Mouse (Mus musculus) spleen, embryonic (tissue): ENCODE data around the gene Vmn1r7.
"Not testable (repeated sequence)": the region's sequence is repeated elsewhere in the genome, so short reads cannot be mapped to it uniquely, and the experiment has no call there.

Source experiments
- CTCF ChIA-PET: fragments of 350-600 bp; sonication (Branson Sonifier 250); formaldehyde crosslinking; loops from one replicate; lab custom pipeline; 2022; lab: Charles Lee

The Vmn1r7 gene

GRCm38 (mm10) chr6:57025224-57025623, at the start of gene Vmn1r7:
TSS of gene Vmn1r7 (minus strand) at chr6:57025324.
- CTCF ChIA-PET, result not testable (repeated sequence)

- CTCF ChIA-PET, result no interaction called here
Measured at GRCm38 (mm10) chr6:57066487-57066886, 41.4 kb upstream of the Vmn1r7 start, which contains the start of gene Vmn1r9. TSS of gene Vmn1r9 (plus strand) at chr6:57066787.

- CTCF ChIA-PET, result no interaction called here
Measured at GRCm38 (mm10) chr6:57063730-57064129, 38.6 kb upstream of the Vmn1r7 start.

DNA sequence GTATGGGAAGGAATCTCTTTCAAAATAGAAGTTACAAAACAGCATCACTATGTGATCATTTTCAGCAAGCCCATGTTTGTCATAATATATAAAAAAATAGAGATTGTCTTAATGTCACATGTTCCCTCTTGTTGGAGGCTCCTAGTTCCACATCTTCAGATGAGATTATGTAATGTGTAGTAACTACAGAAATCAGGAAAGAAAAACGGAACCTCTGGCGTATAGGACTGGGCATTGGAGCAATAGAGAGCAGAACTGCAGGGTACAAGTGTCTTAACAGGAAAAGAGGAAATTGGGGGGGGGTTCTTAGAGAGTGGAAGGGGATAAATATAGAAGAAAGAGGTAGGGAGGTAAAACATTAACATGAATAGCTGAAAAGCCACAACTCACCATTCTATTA, 9.6 kb upstream of the Vmn1r7 start:
- CTCF ChIA-PET, result no interaction called here

- CTCF ChIA-PET, result no interaction called here
Measured at GRCm38 (mm10) chr6:57031984-57032383, 6.9 kb upstream of the Vmn1r7 start, which contains the start of gene Vmn1r8. TSS of gene Vmn1r8 (plus strand) at chr6:57032284.

- CTCF ChIA-PET, result no interaction called here
Measured at GRCm38 (mm10) chr6:56996943-56997342, 28.2 kb downstream of the Vmn1r7 start, which contains the start of gene Vmn1r6. TSS of gene Vmn1r6 (plus strand) at chr6:56997243.
